Mouse (Mus musculus): ENCODE measurements around the gene Hist1h4i. TPM values are rescaled to one million over a fixed set of nuclear protein-coding genes. Genes with fewer than 3 reads are reported as not detected.

Gene Hist1h4i
- polyA plus RNA-seq, 1 experiment: 20.0 TPM

DNA sequence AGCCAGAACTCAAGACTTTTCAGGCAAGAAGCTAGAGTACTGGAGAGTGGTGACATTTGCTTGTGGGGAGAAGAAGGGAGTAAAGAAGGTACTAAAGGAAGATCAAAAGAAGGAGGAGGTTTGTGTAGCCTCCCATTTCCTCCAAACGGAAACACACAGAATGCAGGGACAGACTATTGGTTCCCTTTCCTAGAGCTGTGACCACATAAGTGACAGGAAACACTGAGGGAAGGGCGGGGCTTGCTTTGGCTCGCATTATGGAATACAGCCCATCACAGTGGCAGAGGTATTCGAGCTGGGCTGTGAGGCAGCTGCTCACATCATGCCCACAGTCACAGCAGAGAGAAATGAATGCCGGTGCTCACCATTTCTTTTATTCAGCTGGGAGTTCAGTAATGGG, 39.3 kb downstream of the Hist1h4i start:
- no peak for DNase-seq (ENCODE audit: low read depth)
- TF ChIP-seq POLR2A (IDR thresholded peaks at IDR 0.05; ENCODE audit: borderline replicate concordance, extremely low read depth, insufficient read depth, insufficient read length, poor library complexity, severe bottlenecking): no peak
- no peak for TF ChIP-seq CTCF (IDR thresholded peaks at IDR 0.05; ENCODE audit: borderline replicate concordance, extremely low read depth, insufficient read depth, insufficient read length)

DNA sequence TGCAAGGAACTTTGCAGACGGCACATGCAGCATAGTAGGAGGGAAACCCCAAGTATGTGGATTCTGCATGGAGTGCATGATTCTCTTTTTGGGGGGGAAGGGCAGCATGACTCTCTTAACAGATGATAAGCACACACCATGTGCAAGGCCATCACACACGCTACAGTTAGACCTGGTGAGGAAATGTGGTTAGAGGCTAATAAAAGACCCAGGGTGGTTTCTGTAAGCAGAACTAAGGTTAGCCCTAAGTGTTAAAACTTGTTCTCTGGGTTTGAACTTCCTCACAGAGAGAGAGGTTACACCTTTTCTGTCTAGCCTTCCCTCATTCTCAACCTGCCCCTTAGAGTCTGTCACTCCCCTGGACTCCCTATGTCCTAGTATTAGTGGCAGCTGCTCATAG, 39.8 kb downstream of the Hist1h4i start:
- TF ChIP-seq POLR2A (IDR thresholded peaks at IDR 0.05; ENCODE audit: borderline replicate concordance, extremely low read depth, insufficient read depth, insufficient read length, poor library complexity, severe bottlenecking) (no peak), CTCF (IDR thresholded peaks at IDR 0.05; ENCODE audit: borderline replicate concordance, extremely low read depth, insufficient read depth, insufficient read length) (no peak)
- DNase-seq (ENCODE audit: low read depth): no peak

DNA sequence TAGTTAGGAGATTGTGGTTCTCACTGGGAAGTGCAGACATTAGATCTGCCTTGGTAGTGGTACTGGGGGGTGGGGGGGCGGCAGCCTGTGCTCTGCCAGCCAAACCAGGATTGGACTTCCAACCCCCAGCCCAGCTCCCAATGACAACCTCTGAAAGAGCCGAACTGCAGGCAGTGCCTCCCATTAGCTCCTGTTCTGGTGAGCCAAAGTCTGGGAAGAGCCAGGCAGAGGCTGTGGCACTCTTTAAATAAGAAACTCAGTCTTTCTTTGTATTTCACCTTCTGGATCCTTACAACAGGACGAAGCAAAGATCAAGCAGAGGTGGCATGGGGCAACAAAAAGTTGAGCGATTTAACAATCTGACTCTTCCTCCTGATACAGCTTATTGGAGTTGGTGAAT, 42.0 kb downstream of the Hist1h4i start:
- DNase-seq (ENCODE audit: low read depth): no peak
- TF ChIP-seq POLR2A (IDR thresholded peaks at IDR 0.05; ENCODE audit: borderline replicate concordance, extremely low read depth, insufficient read depth, insufficient read length, poor library complexity, severe bottlenecking) (no peak), CTCF (IDR thresholded peaks at IDR 0.05; ENCODE audit: borderline replicate concordance, extremely low read depth, insufficient read depth, insufficient read length) (no peak)

DNA sequence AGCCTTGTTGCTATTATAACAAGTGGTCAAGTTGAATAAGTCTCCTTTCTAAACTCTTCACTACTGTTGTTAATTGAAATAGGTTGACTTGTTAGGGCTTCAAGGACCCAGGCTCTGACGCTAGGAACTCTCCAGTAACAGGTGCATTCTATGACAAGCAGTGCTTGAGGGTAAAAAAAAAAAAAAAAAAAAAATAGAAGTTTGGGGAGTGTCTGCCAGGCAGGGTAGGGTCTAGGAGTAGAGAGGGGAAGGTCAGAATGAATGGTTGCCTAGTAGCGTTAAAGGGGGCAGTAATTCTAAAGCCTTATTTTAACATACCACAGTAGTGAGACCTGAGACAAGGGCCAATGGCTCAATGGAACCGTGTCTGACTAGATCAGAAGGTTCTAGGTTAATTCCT, 42.8 kb downstream of the Hist1h4i start:
- TF ChIP-seq CTCF (IDR thresholded peaks at IDR 0.05; ENCODE audit: borderline replicate concordance, extremely low read depth, insufficient read depth, insufficient read length) (no peak), POLR2A (IDR thresholded peaks at IDR 0.05; ENCODE audit: borderline replicate concordance, extremely low read depth, insufficient read depth, insufficient read length, poor library complexity, severe bottlenecking) (no peak)
- DNase-seq (ENCODE audit: low read depth): no peak

DNA sequence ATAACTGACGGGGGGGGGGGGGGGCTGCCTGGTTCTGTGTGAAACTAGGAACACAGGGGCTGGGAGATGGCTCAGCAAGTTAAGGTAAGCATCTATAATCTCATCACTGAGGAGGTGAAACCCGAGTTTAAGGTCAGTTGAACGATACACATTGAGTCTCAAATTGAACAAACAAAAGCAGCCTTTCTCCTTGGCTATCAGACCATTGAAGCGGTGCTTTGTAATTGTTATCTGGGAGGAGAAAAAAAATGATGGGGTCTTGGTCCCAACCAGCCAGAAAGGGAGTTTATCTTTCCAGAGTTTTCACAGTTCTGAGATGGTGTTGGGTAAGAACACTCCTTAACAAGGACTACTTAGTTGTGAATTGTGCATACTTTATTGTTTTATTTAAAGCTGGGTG, 43.3 kb downstream of the Hist1h4i start:
- DNase-seq (ENCODE audit: low read depth): no peak
- TF ChIP-seq POLR2A (IDR thresholded peaks at IDR 0.05; ENCODE audit: borderline replicate concordance, extremely low read depth, insufficient read depth, insufficient read length, poor library complexity, severe bottlenecking) (no peak), CTCF (IDR thresholded peaks at IDR 0.05; ENCODE audit: borderline replicate concordance, extremely low read depth, insufficient read depth, insufficient read length) (no peak)

DNA sequence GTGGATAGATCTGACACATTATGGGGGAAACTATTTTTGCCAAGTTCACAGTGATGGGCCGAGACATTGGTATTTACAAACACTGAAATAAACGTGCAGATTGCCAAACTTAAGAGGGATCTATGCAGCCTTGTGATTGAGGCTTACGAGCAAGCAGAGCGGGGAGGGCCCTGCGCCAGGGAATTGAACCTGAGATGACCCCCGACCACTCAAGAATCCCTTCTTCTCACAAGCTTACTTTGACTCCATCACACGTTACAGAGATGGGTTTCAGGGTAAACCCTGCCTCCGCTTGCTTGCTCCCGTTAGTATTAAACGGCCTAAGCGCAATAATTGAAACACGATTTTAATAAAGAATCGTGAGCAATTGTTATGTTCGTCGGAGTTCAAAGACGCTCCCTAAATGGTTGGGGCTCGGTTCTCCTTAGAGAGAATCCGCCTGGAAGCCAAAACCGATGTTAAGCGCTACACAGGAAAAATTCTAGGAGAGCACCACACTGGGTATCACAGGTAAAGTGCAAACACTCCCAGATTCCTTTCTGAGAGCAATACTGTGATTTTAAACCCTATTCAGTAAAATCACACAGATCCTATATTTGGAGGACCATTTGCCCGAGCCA, 43.9 kb downstream of the Hist1h4i start:
- no peak for TF ChIP-seq POLR2A (IDR thresholded peaks at IDR 0.05; ENCODE audit: borderline replicate concordance, extremely low read depth, insufficient read depth, insufficient read length, poor library complexity, severe bottlenecking)
- no peak for TF ChIP-seq CTCF (IDR thresholded peaks at IDR 0.05; ENCODE audit: borderline replicate concordance, extremely low read depth, insufficient read depth, insufficient read length)
- peak; percentile 32 for DNase-seq (ENCODE audit: low read depth)

DNA sequence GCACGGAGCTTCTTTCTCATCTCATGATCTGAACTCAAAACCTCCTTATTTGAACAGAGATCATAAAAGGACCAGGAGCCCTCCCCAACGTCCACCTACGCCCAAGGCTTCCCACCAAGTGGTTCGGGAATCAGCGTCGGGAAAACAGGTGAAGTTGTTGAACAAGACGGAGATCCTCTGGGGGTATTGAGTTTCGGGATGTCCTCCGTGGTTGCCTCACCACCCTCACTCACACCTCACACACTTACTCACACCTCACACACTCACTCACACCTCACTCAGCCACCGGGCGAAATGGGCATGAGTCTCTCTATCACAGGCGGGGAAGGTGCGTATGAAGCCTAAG, 44.3 kb downstream of the Hist1h4i start:
- no peak for DNase-seq (ENCODE audit: low read depth)
- TF ChIP-seq CTCF (IDR thresholded peaks at IDR 0.05; ENCODE audit: borderline replicate concordance, extremely low read depth, insufficient read depth, insufficient read length) (no peak), POLR2A (IDR thresholded peaks at IDR 0.05; ENCODE audit: borderline replicate concordance, extremely low read depth, insufficient read depth, insufficient read length, poor library complexity, severe bottlenecking) (no peak)

DNA sequence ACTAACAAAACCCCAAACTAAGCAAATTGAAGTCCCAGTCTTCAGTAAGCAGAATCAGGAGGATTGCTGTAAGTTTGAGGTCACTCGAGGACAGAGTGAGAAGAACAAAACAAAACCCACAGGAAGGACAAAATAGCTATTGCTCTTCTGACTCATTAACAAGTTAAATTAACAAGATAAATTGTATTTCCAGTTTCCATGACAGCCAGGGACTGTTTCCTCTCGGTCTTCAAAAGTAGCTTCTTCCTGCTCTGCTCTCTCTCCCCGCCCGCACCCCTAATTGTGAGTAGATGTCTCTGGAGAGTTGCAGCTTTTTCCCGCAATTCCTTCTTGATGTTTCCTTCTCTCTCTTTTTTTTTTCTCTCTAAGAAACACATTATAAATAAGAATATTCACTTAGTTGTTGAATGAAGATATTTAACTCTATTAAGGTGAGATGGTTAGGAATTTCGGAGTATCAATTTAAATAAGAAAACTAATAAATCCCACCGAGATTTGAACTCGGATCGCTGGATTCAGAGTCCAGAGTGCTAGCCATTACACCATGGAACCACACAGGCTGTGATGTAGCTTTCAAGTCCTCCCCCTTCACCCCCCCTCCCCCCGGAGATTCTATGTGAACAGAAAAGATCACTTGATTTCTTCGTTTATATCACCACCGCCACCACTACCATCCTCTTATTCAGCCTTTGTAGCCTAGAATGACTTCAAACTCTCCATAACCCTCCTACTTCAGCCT, 44.9 kb downstream of the Hist1h4i start:
- no peak for TF ChIP-seq CTCF (IDR thresholded peaks at IDR 0.05; ENCODE audit: borderline replicate concordance, extremely low read depth, insufficient read depth, insufficient read length)
- no peak for TF ChIP-seq POLR2A (IDR thresholded peaks at IDR 0.05; ENCODE audit: borderline replicate concordance, extremely low read depth, insufficient read depth, insufficient read length, poor library complexity, severe bottlenecking)
- peak; percentile 62 for DNase-seq (ENCODE audit: low read depth)

DNA sequence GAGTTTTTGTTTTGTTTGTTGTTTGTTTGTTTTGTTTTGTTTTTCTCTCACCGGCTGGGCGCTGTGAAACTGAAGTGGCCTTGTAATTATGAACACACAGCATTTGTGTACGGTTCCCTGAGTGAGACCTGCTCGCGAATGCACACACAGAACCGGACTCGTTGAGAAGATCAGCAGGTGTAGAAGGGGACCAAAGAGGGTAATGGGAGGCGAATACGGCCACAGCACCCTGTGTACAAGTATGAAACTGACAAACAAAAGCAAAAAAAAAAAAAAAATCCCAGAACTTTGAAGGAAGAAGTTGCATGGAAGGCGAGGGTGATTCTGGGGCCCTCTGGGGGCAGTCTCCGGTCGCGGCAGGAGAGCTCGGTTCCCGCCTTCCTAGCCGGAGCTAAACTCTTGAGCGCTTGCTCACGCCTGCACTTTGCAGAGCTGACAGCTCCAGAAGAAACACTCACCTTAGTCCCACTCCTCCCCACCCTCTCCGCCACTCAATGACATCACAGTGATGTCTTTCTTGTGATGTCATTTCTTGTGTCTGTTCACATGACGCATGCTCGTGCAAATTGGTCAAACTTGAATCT, 45.7 kb downstream of the Hist1h4i start:
- peak; percentile 64 for DNase-seq (ENCODE audit: low read depth)

DNA sequence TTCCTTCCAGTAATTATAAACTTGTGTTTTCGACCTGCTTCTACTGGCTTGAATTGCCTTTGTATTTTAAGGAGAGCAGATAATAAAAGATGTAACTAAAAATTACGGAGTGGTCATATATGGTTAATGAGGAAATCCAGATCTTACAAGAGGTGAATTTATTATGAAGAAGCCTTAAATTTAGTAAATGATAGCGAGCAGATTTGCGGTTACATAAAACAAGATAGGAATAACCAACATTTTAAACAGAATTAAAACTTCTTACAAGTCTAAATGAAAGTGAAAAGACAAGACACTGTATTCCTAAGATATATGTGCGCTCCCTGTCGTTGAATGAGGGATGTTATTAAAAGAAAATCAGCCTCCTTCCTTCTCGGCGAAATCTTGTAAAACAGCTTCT, 46.3 kb downstream of the Hist1h4i start:
- no peak for TF ChIP-seq POLR2A (IDR thresholded peaks at IDR 0.05; ENCODE audit: borderline replicate concordance, extremely low read depth, insufficient read depth, insufficient read length, poor library complexity, severe bottlenecking)
- TF ChIP-seq CTCF (IDR thresholded peaks at IDR 0.05; ENCODE audit: borderline replicate concordance, extremely low read depth, insufficient read depth, insufficient read length): no peak
- peak; percentile 62 for DNase-seq (ENCODE audit: low read depth)

More for the DNA sequence above, 45.7 kb downstream of the Hist1h4i start:
- TF ChIP-seq POLR2A (IDR thresholded peaks at IDR 0.05; ENCODE audit: borderline replicate concordance, extremely low read depth, insufficient read depth, insufficient read length, poor library complexity, severe bottlenecking): no peak
- TF ChIP-seq CTCF (IDR thresholded peaks at IDR 0.05; ENCODE audit: borderline replicate concordance, extremely low read depth, insufficient read depth, insufficient read length): no peak

DNA sequence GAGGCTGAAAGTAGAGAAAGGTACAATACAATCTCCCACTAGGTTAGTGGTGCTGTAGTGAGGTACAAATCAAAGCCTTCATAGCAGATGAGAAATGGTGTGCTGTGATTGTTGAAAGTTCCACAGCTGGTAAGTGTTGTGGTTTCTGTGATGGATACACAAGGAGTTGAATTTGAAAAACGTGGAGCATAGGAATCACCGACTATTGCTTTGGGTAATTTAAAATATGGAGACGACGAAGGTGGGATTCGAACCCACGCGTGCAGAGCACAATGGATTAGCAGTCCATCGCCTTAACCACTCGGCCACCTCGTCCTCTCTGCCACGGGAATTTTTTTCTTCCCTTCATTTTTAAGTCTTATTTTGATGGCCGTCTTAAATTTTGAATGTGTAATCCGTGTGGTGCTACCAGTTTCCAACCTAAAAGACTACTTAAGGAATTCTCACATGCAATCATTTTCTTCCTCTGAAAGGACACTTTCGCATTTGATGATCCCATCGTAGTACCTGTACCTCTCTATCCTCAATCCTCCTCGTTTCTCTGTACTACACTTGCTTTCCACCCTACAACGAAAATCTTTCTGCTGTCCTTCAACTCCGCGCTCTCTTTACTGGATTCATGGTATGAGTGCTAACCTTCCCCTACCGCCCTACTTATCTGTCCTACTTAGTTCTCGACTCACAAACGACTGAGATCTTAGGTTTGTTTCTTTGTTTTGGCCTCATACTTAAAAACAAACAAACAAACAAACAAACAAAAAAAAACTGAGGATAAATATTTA, 47.0 kb downstream of the Hist1h4i start:
- DNase-seq (ENCODE audit: low read depth): peak; percentile 50
- no peak for TF ChIP-seq CTCF (IDR thresholded peaks at IDR 0.05; ENCODE audit: borderline replicate concordance, extremely low read depth, insufficient read depth, insufficient read length)
- TF ChIP-seq POLR2A (IDR thresholded peaks at IDR 0.05; ENCODE audit: borderline replicate concordance, extremely low read depth, insufficient read depth, insufficient read length, poor library complexity, severe bottlenecking): no peak

All from brain, embryonic 14.5 days (tissue).